Mouse (Mus musculus): Measurements from ENCODE around the gene Mettl23. TPM values are rescaled to one million over a fixed set of nuclear protein-coding genes. Genes with fewer than 3 reads are reported as not detected.
"Not testable (repeated sequence)": the region's sequence is repeated elsewhere in the genome, so short reads cannot be mapped to it uniquely, and the experiment has no call there.

The Mettl23 gene
- polyA plus RNA-seq, 1 experiment, result 30.9 TPM

DNA sequence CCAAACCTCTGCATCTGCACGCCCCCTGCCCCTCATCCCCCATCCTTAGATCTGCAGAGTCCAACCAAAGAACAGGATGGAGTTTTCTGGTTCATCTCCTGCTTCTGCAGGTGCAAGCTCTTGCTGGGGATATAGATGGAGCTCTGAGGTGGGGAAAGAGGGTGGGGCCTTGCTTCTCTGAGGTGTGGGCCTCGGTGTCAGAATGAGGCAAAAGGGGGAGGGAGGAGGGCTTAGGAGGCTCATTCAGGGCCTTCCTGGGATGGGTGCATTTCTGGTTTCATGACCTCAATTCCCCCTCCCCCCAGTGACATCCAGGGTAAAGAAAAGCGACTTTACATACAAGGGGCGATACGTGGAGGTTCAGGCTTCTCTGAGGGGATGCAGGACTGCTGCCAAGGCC is 44.1 kb downstream of the Mettl23 start:
- Histone ChIP-seq H3K27ac (ENCODE audit: insufficient read depth, low read length) (no peak overlapping the region), H3K4me1 (ENCODE audit: control insufficient read depth, insufficient read depth, insufficient read length) (no peaks in the 10 kb centered on the region; the same call in 1 of the 2 replicates), H3K4me3 (ENCODE audit: extremely low read depth, insufficient read depth, insufficient read length) (no peak overlapping the region), H3K27me3 (ENCODE audit: control insufficient read depth, insufficient read depth, low read length) (0 out of 2 replicates have a peak, but pooled peaks cover 1% of the 10 kb centered on the region), H3K36me3 (ENCODE audit: control insufficient read depth, insufficient read depth, low read length) (no peaks in the 10 kb centered on the region)
- WGBS, result 76% methylated on average over 5 of the region's 5 CpGs
- no peak for DNase-seq (ENCODE audit: low read depth in 1 of 2, low spot score in 2 of 2)
- TF ChIP-seq CTCF (IDR thresholded peaks at IDR 0.05; ENCODE audit: extremely low read depth, insufficient read depth, insufficient read length, insufficient replicate concordance) (no peak), POLR2A (IDR thresholded peaks at IDR 0.05; ENCODE audit: low read depth, low read length) (no peak)

DNA sequence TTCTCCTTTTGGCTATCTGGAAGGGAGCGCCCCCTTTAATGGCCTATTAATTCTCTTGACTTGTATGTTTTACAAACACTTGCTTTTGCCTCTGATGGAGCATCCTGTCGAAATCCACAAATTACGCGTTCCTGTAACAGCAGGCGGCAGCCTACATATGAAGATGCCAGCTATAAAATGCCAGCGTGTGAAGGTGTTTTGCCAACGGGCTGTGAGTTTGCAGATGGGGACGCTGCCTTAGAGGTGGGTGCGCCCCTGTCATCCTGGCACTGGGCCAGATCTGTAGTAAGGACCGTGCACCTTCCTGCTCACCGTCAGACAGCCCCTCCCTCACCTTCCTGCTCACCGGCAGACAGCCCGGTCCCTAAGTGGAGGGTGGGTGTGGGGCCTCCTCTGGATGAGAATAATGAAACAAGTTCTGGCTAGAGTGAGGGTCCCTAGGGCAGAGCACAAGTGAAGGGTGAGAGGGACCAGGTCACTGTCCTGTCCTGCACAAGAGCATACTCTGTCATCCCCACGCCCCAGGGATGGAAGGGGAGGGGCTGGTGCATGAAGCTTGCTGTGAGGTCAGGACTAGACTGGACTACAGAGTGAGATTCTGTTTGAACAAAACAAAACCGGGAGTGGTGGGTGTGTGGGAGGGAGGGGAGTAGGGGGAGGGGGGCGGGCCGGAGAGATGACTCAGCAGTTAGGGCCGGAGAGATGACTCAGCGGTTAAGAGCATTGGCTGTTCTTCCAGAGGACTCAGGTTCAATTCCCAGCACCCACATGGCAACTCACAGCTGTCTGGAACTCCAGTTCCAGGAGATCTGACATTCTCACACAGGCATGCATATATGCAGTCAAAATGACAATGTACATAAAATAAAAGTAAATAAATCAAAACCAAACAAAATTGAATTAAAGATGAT is 50.7 kb downstream of the Mettl23 start:
- Histone ChIP-seq H3K36me3 (ENCODE audit: control insufficient read depth, insufficient read depth, low read length) (no peaks in the 10 kb centered on the region), H3K4me3 (ENCODE audit: extremely low read depth, insufficient read depth, insufficient read length) (no peak overlapping the region), H3K27ac (ENCODE audit: insufficient read depth, low read length) (no peak overlapping the region), H3K27me3 (ENCODE audit: control insufficient read depth, insufficient read depth, low read length) (0 out of 2 replicates have a peak, but pooled peaks cover 1% of the 10 kb centered on the region), H3K4me1 (ENCODE audit: control insufficient read depth, insufficient read depth, insufficient read length) (no peaks in the 10 kb centered on the region)
- no peak for DNase-seq (ENCODE audit: low read depth in 1 of 2, low spot score in 2 of 2)
- TF ChIP-seq CTCF (IDR thresholded peaks at IDR 0.05; ENCODE audit: extremely low read depth, insufficient read depth, insufficient read length, insufficient replicate concordance) (no peak), POLR2A (IDR thresholded peaks at IDR 0.05; ENCODE audit: low read depth, low read length) (no peak)
- 53% methylated on average over 19 of the region's 19 CpGs for WGBS

DNA sequence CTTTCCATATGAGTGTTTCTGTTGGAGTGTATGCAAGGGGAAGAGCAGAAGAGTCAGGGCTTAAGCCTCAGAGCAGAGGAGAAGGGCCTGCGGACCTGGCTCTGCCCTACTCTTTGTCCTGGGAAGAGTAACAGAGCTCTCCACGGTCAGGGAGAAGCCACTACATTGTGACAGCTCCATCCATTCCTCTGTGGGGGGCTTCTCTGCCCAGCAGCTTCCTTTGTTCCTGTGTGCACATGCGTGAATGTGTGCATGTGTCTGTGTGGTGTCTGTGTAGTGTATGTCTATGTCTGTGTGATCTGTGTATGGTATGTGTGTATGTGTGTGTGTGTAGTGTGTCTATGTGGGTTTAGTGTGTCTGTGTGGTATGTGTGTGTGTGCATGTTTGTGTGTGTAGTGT is 52.3 kb downstream of the Mettl23 start:
- no peak overlapping the region for H3K27ac ChIP-seq (ENCODE audit: insufficient read depth, low read length)
- TF ChIP-seq POLR2A (IDR thresholded peaks at IDR 0.05; ENCODE audit: low read depth, low read length), result no peak
- TF ChIP-seq CTCF (IDR thresholded peaks at IDR 0.05; ENCODE audit: extremely low read depth, insufficient read depth, insufficient read length, insufficient replicate concordance), result no peak
- H3K4me1 ChIP-seq (ENCODE audit: control insufficient read depth, insufficient read depth, insufficient read length), result no peaks in the 10 kb centered on the region
- H3K36me3 ChIP-seq (ENCODE audit: control insufficient read depth, insufficient read depth, low read length), result no peaks in the 10 kb centered on the region
- H3K27me3 ChIP-seq (ENCODE audit: control insufficient read depth, insufficient read depth, low read length), result 0 out of 2 replicates have a peak, but pooled peaks cover 3% of the 10 kb centered on the region
- 79% methylated on average over 3 of the region's 3 CpGs for WGBS
- DNase-seq (ENCODE audit: low read depth in 1 of 2, low spot score in 2 of 2), result no peak
- no peak overlapping the region for H3K4me3 ChIP-seq (ENCODE audit: extremely low read depth, insufficient read depth, insufficient read length)

DNA sequence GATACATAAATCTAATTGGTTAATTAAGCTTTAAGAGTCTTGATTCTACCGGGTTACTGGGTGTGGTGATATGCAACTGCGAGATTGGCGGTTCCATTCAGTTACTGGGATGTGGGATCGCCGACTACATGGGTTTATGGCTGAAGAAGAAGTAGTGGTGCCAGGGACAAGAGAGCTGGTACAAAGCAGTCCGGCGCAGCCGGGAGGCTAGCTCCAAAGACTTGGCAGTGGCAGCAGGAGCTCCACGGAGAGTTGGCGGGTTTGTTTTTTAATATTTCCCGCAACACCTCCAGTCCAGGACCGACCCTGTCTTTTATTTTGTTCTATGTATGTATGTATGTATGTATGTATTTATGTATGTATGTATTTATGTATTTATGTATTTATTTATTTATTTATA is 56.2 kb downstream of the Mettl23 start:
- Histone ChIP-seq H3K27me3 (ENCODE audit: control insufficient read depth, insufficient read depth, low read length) (0 out of 2 replicates have a peak, but pooled peaks cover 3% of the 10 kb centered on the region), H3K4me1 (ENCODE audit: control insufficient read depth, insufficient read depth, insufficient read length) (no peaks in the 10 kb centered on the region), H3K4me3 (ENCODE audit: extremely low read depth, insufficient read depth, insufficient read length) (no peak overlapping the region), H3K36me3 (ENCODE audit: control insufficient read depth, insufficient read depth, low read length) (no peaks in the 10 kb centered on the region), H3K27ac (ENCODE audit: insufficient read depth, low read length) (no peak overlapping the region)
- no peak for DNase-seq (ENCODE audit: low read depth in 1 of 2, low spot score in 2 of 2)
- TF ChIP-seq POLR2A (IDR thresholded peaks at IDR 0.05; ENCODE audit: low read depth, low read length), result no peak
- no peak for TF ChIP-seq CTCF (IDR thresholded peaks at IDR 0.05; ENCODE audit: extremely low read depth, insufficient read depth, insufficient read length, insufficient replicate concordance)
- 89% methylated on average over 12 of the region's 12 CpGs for WGBS

DNA sequence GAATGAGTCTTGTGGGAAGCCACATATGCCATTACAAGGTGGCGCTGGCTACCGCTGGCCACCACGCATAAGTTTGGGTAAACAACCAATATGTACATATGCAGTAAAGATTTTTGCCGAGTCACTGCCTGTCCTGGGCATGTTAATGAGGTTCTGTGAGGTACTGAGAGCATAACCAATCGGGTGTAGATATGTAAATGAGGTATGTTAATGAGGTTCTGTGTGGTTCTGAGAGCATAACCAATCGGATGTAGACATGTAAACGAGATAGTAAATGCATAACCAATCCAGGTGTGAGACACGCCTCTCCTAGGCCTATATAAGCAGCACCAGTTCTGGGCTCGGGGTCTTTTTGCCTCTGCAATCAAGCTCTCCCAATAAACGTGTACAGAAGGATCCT is 59.5 kb downstream of the Mettl23 start:
- not testable (repeated sequence) for H3K36me3 ChIP-seq (ENCODE audit: control insufficient read depth, insufficient read depth, low read length); H3K4me1 ChIP-seq (ENCODE audit: control insufficient read depth, insufficient read depth, insufficient read length); H3K27ac ChIP-seq (ENCODE audit: insufficient read depth, low read length); DNase-seq (ENCODE audit: low read depth in 1 of 2, low spot score in 2 of 2); H3K4me3 ChIP-seq (ENCODE audit: extremely low read depth, insufficient read depth, insufficient read length); H3K27me3 ChIP-seq (ENCODE audit: control insufficient read depth, insufficient read depth, low read length)
- WGBS, result 83% methylated on average over 10 of the region's 10 CpGs

Other genes starting within 250 kb of the Mettl23 start
- 84.5 and 91.2 TPM in 2 replicates for gene Rhbdf2, start 216.3 kb upstream of the Mettl23 start, polyA plus RNA-seq (2012; rRNA removed)
- gene Prcd, start 189.7 kb upstream of the Mettl23 start, polyA plus RNA-seq (2012; rRNA removed), result 0.35 and 0.72 TPM in 2 replicates
- gene Cygb, start 189.0 kb upstream of the Mettl23 start, polyA plus RNA-seq (2012; rRNA removed), result 10.0 and 14.2 TPM in 2 replicates
- 0.04 and 0.86 TPM in 2 replicates for gene St6galnac1, start 67.8 kb upstream of the Mettl23 start, polyA plus RNA-seq (2012; rRNA removed)
- gene Mxra7, start 15.2 kb upstream of the Mettl23 start, polyA plus RNA-seq (2012; rRNA removed), result 18.6 and 25.0 TPM in 2 replicates
- gene Jmjd6, start 171 bp downstream of the Mettl23 start, polyA plus RNA-seq (2012; rRNA removed), result 21.7 and 23.3 TPM in 2 replicates
- 14.2 and 15.7 TPM in 2 replicates for gene Mfsd11, start 9.2 kb downstream of the Mettl23 start, polyA plus RNA-seq (2012; rRNA removed)
- gene Srsf2, start 9.8 kb downstream of the Mettl23 start, polyA plus RNA-seq (2012; rRNA removed), result 546 and 923 TPM in 2 replicates
- gene Mgat5b, start 75.6 kb downstream of the Mettl23 start, polyA plus RNA-seq (2012; rRNA removed), result not detected in 2 replicates